Mouse (Mus musculus) adrenal gland (tissue): ENCODE results near the gene Zbtb16.

Source experiments
- intact Hi-C: fragments of 180-260 bp; cut with DNase I; formaldehyde crosslinking; loops from one replicate; pipeline ENCODE4 v1.15.1; 2025

Gene Zbtb16

DNA sequence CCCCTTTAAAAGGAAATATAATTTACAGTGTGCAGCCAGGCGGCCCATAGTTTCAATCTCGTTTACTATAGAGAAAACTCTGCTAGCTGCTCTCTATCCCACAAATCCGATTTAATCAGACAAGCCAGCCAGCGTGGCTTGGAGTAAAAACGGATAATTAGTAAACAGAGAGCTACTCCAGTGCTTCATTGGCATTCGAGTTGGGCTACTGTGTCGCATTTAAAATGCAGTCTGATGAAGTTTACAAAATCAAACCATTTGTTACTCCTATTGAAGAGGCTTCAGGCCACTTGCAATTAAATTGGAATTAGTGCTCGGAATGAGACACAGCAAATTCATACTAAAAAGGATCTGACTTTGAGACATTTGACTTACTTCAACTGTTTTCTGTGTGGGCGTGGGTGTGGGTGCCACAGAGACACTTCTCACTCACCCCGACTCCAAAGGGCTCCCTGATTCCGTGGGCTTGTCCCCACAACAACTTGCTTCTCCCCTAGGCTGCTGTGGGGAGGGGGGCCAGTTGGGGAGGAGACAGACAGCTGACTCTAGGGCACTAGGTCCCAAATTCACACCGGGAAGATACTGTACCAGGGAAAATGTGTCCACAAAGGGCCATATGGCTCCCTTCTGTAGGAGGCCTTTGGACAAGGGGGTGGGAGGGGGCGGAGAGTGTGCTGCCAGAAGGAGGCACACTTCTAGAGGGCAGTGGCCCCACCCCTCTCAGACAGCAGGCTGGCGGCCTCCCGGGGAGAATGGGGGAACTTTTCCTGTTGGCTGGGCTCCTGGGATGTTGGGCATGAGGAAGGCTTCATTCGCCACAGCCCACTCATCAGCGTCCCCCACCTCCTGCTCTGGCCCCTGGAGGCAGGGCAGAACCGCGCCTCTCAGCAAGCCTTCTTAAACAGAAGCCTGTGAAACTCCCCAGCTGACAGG is 157.3 kb downstream of the Zbtb16 start:
- intact Hi-C loops: no loop called here

DNA sequence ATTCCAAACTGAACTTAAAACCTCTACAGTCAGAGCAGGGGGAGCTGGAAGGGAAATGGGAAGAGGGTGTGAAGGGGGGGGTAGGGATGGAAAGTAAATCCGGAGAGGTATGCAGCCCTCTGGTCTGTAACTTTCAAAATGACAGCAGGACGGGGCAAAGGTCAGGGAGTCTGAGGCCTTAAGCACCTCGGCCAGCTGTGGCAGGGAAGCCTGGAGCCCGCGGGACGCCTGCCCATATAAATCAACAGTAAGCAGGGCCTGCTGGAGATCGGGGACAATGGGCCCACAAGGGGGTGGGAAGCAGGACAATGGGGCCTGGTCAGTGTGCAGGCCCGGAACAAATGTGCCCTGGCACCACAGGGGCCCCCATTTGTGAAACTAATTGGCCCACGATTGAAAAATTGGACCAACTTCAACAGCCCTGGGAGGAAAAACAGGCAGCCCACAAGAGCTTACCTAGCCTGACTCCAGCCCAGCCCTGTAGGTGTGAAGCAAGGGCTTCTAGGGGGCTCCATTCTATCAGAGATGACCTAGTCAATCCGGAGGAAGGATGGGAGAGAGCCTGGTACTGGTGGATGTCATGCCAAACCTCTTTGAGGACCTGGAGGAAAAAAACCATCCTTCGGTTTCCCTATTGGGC is 160.8 kb downstream of the Zbtb16 start:
- intact Hi-C loops: no loop called here

DNA sequence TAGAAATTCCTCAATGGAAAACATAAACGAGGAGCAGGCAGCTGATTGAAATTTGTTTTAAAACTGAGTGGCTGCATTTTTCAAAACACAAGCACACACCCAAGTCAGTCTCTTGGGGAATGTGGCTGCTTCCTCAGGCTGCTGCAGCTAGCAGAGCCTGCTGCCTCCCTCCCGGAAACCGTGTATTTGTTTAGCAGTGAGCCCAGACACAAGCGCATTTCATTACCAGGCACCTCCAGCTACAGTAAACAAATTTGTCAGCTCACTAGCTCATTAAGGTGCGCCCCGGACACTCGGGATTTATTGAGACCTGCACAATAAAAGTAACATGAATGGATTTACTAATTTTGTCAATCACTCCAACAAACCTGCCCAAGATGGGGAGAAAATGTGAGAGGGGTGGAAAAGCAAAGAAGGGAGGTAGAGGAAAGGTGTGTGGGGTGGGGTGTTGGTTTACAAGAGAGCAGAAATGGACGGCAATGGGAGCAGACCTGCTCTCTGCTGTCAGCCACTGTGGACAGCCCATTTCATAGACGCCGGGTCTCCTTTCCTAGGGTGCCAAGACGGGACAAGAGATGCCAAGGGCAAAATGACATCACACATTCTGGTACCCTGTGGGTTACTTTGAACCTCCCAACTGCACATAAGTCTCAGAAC is 161.5 kb downstream of the Zbtb16 start:
- intact Hi-C loops: no loop called here

DNA sequence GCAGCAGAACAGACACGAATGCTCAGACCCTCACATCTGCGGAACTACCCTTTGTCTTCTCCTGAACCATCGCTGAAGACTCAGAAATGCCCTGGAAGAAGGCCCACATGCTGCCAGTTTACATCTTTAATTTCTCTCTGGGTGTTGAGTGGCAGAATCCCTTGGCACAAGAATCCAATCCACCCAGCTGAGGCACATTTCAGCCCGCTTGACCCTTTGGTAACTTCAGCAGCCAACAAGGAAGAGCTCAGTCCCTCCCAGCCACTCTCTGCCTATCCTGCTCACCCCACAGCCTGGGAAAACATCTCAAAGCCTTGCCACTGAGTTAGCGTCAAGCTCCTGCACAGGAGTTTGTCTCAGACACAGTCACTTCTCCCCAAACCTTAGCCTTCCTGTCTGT is 162.2 kb downstream of the Zbtb16 start:
- intact Hi-C loops: no loop called here

DNA sequence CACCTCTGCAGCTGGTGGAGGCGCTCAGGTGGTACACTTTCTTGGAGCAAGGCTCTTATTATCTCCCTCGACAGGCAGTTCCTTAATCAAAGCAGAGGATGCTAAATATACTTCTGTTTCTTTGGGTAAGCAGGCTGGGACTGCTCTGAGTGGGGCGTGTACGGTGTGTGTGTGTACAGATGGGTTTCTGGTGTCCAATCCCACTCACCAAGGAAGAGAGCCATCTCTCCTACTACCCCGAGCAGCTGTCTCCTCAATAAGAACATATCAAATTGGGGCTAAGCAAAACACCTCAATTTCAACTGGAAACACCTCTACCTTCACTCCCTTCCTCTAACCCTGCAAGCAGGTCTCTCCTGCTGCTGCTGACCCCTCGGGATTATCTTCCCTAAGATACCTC is 162.8 kb downstream of the Zbtb16 start:
- intact Hi-C loops: no loop called here

DNA sequence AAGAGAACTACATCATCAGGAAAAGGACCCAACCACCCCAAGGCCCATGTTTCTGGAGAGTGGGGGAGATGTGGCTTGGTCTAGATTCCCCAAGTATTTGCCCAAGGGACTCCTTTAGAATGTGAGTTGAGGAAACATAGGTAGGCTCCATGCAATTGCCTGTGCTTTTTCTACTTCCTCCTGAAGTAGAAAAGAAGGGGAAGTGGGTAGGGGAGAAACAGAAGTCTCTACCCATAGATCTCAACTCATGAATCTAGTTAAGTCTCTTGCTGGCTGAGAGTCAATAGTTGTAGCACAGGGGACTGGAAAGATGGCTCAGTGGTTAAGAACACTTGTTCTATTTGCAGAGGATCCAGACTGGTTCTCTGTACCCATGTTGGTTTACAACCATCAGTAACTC is 164.2 kb downstream of the Zbtb16 start:
- intact Hi-C loops: no loop called here

DNA sequence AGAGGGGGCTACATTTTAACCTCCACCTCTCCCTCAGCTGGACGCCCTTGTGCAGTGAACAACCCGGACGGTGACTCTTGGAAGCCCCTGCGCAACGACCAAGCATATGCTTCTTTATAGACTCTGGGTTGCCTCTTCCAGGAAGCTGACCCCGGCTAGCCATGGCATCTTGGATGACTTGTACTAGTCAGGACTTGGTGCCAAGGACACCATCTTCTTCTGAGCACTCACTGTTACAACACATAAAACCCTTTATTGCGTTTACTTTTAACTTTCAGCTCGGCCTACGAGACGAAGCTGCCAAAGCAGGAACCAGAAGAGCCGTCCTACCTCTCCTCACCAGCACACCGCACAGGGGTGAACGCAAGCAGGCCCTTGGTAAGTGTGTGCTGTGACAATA is 165.9 kb downstream of the Zbtb16 start:
- intact Hi-C loops: no loop called here

DNA sequence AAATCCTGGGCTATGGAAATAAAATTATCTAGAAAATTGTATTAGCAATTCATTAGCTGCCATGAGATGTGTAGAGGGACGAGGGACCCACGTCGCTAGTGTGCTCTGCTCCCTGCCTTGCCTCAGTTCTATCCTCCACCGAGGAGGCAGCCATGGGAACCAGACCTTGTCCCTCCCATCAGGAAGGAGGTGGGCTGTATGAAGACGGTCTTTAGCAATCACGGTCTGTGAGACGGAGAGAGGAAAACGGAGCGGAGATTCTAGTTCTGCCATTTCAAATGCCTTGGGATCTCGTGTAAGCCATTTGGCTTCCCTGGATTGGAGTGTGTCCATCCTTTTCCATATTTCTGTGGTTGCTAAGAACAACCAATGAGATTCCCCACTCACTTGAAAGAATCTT is 166.3 kb downstream of the Zbtb16 start:
- intact Hi-C loops: no loop called here

DNA sequence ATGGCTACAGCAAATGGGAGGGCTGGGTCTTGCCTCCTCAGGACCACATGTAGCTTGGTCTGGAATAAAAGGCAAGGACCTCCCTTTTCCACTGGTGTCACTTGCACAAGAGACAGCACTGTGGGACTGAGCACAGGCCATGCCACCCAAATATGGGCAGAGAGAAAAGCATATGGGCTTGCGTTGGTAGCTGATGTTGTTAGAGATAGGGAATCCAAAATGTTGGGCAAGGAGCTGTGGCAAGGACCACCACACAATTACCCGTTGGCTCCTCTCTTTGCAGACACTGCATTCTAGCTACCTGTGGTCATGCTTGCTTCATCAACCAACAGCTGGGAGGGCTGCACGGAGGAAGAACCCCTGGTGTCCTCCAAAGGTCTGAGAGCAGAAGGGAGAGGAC is 169.3 kb downstream of the Zbtb16 start:
- intact Hi-C loops: no loop called here

DNA sequence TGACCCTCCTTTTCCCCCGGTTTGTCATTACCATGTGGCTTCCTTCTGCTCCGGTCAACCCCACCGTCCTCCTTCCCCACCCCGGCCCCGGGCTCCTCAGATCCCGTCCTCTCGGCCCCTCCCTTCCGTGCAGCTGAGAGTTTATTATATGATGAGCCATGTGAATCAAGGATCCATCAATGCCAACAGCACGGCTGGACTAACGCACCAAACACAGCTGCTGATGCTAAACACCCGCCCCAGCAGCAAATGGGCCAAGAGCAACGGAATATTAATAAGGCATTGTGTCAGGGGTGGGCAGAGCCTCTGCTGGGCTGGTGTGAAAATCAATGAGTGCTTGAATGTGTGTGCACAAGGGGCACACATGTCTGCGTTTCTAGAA is 173.0 kb downstream of the Zbtb16 start:
- intact Hi-C loops: no loop called here

DNA sequence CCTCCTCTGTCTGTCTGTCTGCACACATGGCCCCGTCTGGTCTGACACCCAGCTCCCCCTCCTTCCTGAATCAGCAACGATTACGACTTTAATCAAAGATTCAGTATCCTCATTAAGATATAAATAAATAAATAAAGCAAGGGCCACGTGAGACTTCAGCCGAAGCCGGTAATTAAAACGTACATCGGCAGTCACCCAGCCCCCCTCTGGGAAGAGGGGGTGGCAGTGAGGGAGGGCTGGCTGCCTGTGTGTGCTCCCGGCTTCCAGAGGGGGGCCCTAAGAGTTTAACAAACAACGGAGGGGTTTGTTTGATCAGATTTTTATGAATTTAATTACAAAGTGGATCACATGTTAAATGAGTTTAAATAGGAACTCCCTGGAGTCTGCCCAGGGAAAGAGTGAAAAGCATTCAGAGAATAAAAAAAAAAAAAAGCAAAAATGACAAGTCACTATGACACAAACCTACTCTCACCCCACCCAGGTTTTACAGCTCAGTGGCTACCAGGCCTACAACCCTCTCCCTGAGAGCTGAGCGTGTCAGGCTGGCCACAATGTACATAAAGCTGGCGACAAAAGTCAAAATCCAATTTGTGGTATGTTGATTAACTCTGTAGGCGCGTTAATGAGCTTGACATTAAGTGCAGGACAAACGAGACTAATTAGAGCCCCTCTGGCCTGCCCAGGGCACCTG is 173.5 kb downstream of the Zbtb16 start:
- intact Hi-C loops: no loop called here

DNA sequence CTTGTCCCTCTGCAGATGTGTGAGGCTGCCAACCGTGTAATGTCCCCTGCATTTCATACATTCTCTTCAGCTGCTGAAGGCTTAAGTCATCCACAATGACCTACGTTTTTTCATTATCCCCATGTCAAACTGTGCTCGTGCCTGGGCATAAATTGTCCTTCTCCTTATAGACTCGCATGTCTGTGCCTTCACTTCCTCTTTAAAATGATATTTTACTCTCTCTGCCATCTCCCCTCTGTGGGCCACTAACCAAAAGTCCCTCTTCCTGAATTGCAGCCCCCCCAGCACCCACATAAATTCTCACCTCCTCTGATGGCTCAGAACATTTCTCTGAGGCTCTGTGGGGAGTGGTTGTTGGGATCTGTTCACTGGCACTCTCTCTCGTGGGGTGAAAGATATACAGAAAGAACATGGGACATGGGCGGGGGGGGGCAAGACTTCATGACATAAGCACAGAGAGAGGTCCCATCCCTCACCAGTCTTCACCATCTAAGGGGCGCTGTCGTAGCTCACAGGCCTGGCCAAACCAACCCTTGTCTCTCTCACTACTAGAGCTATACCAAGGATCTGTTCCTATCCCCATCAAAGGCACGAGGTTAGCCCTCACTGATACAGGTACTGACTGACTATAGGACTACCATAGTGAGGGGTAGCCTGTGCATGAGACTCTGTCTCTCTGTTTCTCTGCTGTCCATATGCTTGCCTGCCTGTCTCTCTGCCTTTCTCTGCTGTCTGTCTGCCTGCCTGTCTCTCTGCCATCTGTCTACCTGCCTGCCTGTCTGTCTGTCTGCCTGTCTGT is 174.6 kb downstream of the Zbtb16 start:
- intact Hi-C loops: no loop called here

DNA sequence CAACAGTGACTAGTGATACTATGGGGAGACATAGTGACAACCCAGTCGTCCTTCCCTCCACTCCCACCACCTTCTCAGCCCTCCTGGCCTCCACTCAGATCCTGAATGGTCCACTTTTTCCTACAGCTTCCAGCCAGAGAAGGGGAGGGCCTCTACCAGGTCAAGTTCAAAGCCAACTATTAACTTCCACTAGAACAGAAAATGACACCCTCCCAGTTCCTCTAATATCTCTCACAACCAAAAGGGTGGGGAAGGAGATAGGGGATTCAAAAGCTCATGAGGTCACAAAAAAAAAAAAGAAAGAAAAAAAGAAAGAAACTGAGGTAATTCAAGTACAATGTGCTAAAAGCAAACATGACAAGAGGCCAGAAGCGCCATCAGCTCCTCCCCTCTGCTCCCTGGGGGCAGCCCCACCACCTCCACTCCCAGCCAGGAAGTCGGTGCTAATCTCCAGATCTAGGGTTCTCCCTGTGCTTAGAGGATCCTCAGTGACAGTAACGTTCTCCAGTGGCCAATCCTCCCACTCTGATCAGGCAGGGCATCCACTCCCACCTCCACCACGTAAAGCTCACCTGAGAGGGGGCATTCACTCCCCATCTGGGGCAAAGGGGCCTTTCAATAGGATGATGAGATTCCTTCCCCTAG is 180.4 kb downstream of the Zbtb16 start:
- intact Hi-C loops: no loop called here

DNA sequence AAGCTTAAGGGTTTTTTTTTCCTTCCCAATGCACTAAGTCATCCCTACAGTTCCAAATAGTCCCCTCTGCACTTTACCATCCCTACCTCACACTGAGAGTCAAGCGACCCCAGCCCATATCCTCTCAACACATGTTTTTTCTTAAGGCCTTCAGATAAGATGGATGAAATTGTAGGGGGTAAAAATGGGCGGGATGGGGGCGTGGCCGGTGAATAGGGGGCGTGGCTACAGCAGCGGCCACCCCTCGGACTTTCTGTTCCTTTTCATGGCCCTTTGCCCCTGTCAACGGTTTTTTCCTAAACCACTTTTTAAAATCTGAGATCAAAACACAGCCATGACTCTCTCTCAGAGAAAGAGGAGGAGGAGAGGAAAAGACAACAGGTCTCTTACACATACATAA is 181.3 kb downstream of the Zbtb16 start:
- intact Hi-C loops: no loop called here

DNA sequence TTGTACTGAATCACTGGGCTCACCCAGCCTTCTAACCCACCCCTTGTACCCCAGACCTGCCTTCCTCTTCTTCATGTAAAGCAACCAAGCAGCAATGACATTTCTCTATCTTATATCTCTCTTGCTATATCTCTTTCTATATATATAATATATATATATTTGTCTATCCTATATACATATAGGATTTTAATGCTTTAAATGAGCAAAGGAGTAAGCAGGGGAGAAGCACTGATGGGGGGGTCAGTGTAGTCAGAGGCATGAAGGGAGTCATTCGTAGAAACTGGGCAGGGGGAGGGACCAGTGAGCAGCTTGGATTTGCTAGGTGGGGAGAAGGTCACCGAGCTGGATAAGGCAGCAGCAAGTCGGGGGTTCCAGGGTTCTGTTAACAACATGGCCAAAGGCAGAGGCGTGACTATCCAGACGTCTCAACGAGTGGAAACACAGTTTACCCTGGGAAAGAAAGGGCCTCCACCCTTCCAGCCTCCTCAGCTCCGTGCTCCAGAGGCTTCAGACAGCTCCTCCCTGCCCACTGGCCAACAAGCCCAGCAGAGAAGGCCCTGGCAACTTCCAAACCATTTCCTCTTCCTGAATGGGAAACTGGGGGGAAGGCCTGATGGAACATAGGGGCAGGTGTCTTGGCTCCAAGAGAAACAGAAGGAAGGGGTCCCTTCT is 182.5 kb downstream of the Zbtb16 start:
- intact Hi-C loops: no loop called here

DNA sequence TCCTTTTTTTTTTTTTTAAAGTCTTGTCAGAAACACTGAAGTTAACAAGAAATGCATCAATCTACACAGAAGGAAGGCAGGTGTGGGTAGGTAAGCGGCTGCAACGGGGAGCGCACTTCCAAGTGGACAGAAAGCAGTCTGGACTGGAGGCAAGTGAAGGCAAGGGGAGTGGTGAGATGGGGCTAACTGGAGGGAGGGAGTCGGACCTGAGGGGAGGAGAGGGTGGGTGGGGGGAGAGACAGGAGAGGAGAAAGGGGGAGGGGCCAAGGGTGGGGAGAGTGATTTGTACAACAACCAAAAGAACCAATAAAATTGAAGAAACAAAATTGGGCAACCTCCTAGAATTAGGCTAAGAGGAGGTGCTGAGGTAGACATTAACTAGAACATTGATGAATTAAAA is 184.0 kb downstream of the Zbtb16 start:
- intact Hi-C loops: no loop called here

DNA sequence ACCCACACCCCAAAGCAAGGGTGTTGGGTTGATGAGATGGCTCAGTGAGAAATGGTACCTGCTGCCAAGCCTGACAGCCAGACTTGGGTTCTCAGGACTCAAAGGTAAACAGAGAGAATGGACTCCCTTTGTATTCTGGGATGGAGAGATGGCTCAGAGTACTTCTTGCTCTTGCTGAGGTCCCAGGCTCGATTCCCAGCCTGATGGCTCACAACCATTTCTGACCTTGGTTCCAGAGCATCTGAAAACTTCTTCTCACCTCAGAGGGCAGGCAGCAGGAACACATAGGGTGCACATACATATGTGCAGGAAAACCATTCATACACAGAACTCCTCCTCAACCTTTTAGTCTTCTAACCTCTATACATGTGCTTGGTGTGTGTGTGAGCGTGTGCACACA is 185.2 kb downstream of the Zbtb16 start:
- intact Hi-C loops: no loop called here

DNA sequence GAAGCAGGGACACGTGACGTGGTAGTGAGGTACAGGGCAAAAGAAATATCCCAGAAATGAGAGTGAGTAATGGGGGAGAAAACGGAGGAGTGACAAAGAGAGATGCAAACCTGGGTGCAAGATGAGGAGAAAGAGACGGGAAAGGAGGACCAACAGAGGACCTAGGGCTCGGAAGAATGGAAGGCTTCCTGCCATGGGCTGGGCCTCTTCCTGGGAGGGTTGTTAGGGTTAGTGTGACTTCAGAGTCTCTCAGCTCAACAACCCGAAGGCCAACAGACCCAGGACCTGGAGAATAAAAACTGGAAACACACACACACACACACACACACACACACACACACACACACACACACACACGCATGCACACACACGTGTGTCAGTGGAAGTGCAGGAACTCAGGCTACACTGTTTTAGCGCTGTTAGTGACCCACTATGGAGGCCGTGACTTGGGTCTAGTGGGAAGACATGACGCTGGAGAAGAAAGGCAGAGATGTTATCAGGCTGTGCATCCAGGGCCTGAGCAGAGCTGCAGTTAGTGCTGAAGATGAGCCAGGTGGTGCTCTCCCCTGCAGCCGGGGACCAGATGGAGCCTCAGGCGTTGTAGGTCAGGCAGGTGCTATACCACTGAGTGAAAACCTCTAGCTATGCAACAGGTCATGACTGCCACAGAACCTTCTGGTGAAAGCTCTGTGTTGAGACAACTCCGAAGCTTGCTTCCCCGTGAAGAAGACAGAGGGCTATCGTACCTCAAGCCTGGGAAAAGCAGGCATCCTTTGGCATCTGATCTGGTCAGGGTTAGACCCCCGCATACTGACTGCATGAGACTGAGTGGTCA is 186.0 kb downstream of the Zbtb16 start:
- intact Hi-C loops: loop anchor here (5.0 kb wide), 3 partner anchors 187 to 402 kb away; partner anchors contain the start of gene Zbtb16
